9 mouse cellular contexts compared by ENCODE assay signal in the genomic region with DNA sequence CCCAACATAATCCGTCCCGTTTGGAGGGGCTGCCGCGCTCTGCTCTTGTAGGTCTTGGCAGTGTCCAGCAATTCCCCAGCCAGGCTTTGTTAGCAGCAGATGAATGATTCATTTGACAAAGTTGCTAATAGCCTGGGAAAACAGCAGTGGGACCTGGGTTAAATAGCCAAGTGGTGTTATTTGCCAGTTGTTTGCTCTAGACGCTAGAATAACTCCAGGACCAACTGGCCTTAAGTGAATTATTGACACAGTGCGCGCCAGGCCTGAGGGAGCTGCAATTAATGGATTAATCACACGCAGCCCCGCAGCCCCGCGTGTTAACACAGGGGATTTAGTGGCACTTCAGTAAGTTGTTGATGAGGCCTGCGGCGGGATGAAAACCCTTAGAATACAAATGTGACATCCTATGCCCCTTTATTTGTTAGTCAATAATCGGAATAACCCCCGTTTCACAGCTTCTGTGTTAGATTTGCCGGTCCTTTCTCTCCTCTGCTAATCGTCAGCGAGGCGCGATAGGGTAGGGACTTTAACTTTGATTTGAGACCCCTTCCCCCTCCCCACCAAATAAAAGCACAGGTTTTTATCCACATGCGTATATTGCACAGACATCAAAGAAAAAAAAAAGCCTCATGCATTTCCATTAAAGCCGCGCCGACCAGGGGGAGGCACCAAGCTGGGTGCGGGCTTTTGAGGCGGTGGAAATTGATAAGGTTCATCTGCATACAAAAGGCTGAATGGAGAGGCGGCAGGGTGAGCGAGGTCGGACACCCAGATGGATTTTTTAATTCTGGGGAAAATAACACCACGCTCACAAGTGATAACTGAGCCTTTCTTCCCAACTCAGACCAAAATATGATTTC.
DNase-seq lines count a peak whose midpoint lies in the region; ATAC-seq and TF ChIP-seq lines count a peak whose summit lies in the region.
"Had no signal": no experiment of that assay in that cellular context is flagged by ENCODE, and none has a peak within 500 bp of the region (broad histone marks: within the 10 kb centered on the region; RNA-seq: fewer than 3 reads in every experiment).

No protein-coding gene starts in this region.

- no peaks in the 10 kb centered on the region for H3K36me3 ChIP-seq in heart, embryonic 10.5 days
- H3K36me3 ChIP-seq in hindbrain, embryonic 15.5 days: no peaks in the 10 kb centered on the region
- H3K36me3 ChIP-seq in midbrain, postnatal 0 days (ENCODE audit: insufficient read depth, low read length): no peaks in the 10 kb centered on the region
- H3K36me3 ChIP-seq in intestine, embryonic 15.5 days: no peaks in the 10 kb centered on the region
- H3K36me3 ChIP-seq: liver, embryonic 15.5 days had no signal

- H3K4me3 ChIP-seq in heart, embryonic 10.5 days: peak overlapping the region; percentile 55
- H3K4me3 ChIP-seq in hindbrain, embryonic 15.5 days: peak overlapping the region; percentile 28
- H3K4me3 ChIP-seq in midbrain, postnatal 0 days (ENCODE audit: low read depth, low read length): peak overlapping the region; percentile 33
- no peak overlapping the region for H3K4me3 ChIP-seq in intestine, embryonic 15.5 days (replicated peaks)
- H3K4me3 ChIP-seq: liver, embryonic 15.5 days had no signal

- H3K9me3 ChIP-seq in heart, embryonic 10.5 days: no peaks in the 10 kb centered on the region
- H3K9me3 ChIP-seq in hindbrain, embryonic 15.5 days: no peaks in the 10 kb centered on the region
- no peaks in the 10 kb centered on the region for H3K9me3 ChIP-seq in midbrain, postnatal 0 days (ENCODE audit: low read length)
- H3K9me3 ChIP-seq in intestine, embryonic 15.5 days: no peaks in the 10 kb centered on the region
- H3K9me3 ChIP-seq: liver, embryonic 15.5 days had no signal

- no peak for TF ChIP-seq CTCF in midbrain, postnatal 0 days (IDR thresholded peaks at IDR 0.05)

- no peak for DNase-seq in heart, embryonic 10.5 days (ENCODE audit: low spot score)
- DNase-seq in heart, adult 8-10 months (ENCODE audit: low spot score): no peak
- peak; percentile 54 for DNase-seq in embryo, embryonic 9.5 days (ENCODE audit: extremely low spot score)
- DNase-seq in midbrain, postnatal 0 days (ENCODE audit: low spot score): peak; percentile 81
- DNase-seq in ovary, postnatal 10 days (ENCODE audit: low spot score): no peak
- no peak for DNase-seq in thymus, postnatal 0 days (ENCODE audit: low spot score)

- peaks cover 8% of the 10 kb centered on the region; the same call in 1 of the 2 replicates for H3K27me3 ChIP-seq in heart, embryonic 10.5 days (ENCODE audit: insufficient read depth, poor library complexity, severe bottlenecking)
- no peaks in the 10 kb centered on the region for H3K27me3 ChIP-seq in hindbrain, embryonic 15.5 days
- no peaks in the 10 kb centered on the region for H3K27me3 ChIP-seq in midbrain, postnatal 0 days (ENCODE audit: insufficient read depth, low read length)
- H3K27me3 ChIP-seq in intestine, embryonic 15.5 days (replicated peaks): peaks cover 14% of the 10 kb centered on the region; the same call in 1 of the 2 replicates

- ATAC-seq in hindbrain, embryonic 15.5 days (ENCODE audit: low FRiP score, low read depth): peak; percentile 56; the same call in 1 of the 2 replicates
- ATAC-seq in midbrain, postnatal 0 days (ENCODE audit: low FRiP score): no peak
- no peak for ATAC-seq in intestine, embryonic 15.5 days

- WGBS in heart, embryonic 10.5 days: 1% methylated on average over 30 of the region's 30 CpGs
- 1% methylated on average over 30 of the region's 30 CpGs for WGBS in hindbrain, embryonic 15.5 days
- 2% methylated on average over 30 of the region's 30 CpGs for WGBS in midbrain, postnatal 0 days
- 3% methylated on average over 30 of the region's 30 CpGs for WGBS in intestine, embryonic 15.5 days

- no peaks in the 10 kb centered on the region for H3K4me1 ChIP-seq in heart, embryonic 10.5 days
- peaks cover 17% of the 10 kb centered on the region for H3K4me1 ChIP-seq in hindbrain, embryonic 15.5 days (replicated peaks)
- peaks cover 6% of the 10 kb centered on the region; the same call in 1 of the 2 replicates for H3K4me1 ChIP-seq in midbrain, postnatal 0 days (ENCODE audit: insufficient read depth, low read length)
- H3K4me1 ChIP-seq in intestine, embryonic 15.5 days (replicated peaks): no peaks in the 10 kb centered on the region
- H3K4me1 ChIP-seq: liver, embryonic 15.5 days had no signal

- H3K4me2 ChIP-seq in hindbrain, embryonic 15.5 days: peak overlapping the region; percentile 59
- peak overlapping the region; percentile 56 for H3K4me2 ChIP-seq in midbrain, postnatal 0 days (ENCODE audit: low read depth, low read length, poor library complexity, severe bottlenecking)
- H3K4me2 ChIP-seq in intestine, embryonic 15.5 days (replicated peaks): no peak overlapping the region
- H3K4me2 ChIP-seq: liver, embryonic 15.5 days had no signal

- H3K9ac ChIP-seq in hindbrain, embryonic 15.5 days: 0 out of 2 replicates have a peak overlapping the region, but pooled peaks have one; percentile 3
- H3K9ac ChIP-seq in midbrain, postnatal 0 days (replicated peaks; ENCODE audit: low read length, poor library complexity, severe bottlenecking): peak overlapping the region; percentile 56
- H3K9ac ChIP-seq in intestine, embryonic 15.5 days: no peak overlapping the region
- H3K9ac ChIP-seq: liver, embryonic 15.5 days had no signal

- H3K27ac ChIP-seq in heart, embryonic 10.5 days: no peak overlapping the region
- no peak overlapping the region for H3K27ac ChIP-seq in hindbrain, embryonic 15.5 days (replicated peaks)
- H3K27ac ChIP-seq in midbrain, postnatal 0 days (ENCODE audit: low read depth, low read length): no peak overlapping the region
- no peak overlapping the region for H3K27ac ChIP-seq in intestine, embryonic 15.5 days
- H3K27ac ChIP-seq: liver, embryonic 15.5 days had no signal

Comparison
In these comparisons a context has a peak if more than half of its experiments do, and no peak if none do; other contexts are left out.
1. DNase-seq: peak in embryo, embryonic 9.5 days (single experiment) and midbrain, postnatal 0 days (single experiment); none in heart, embryonic 10.5 days (single experiment), heart, adult 8-10 months (single experiment), ovary, postnatal 10 days (single experiment) and thymus, postnatal 0 days (single experiment).